Mouse (Mus musculus) thymus, postnatal 10 days (tissue): ENCODE measurements around the gene Gm20721.
"Not testable (repeated sequence)": the region's sequence is repeated elsewhere in the genome, so short reads cannot be mapped to it uniquely, and the experiment has no call there.

ENCODE experiments used
- DNase-seq, 2 experiments: peaks; one replicate each; pipeline ENCODE4 v3.0.0; 2021; ENCODE audit warnings: low spot score in 2 of 2

Gm20721 gene

DNA sequence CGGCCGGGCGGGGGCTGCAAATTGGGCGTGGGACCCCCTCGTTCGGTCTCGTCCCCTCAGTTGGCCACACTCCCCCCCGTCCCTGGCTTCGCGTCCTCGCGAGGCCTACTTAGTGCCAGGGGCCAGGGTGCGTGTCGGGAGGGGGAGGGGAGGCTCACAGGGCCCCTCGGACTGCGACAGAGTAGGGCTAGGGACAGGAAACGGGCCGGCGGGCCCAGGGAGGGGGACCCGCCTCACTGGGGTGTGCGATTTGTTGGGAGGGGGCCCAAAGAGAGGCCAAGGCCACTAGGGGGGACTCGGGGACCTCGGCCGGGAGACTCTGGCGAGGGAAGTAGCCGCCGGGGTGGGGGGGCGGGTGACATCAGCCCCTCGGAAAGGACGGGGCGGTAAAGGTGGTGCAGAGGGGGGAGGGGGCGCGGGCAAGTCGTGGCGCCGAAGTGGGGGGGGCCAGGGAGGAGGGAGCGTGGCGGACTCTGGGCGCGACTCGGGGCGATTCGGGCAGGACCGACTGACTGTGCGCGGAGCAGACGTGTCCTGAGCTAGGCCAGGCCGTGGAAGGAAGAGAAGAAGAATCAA is 15.8 kb downstream of the Gm20721 start:
- DNase-seq: peak; percentile 64 to 67

DNA sequence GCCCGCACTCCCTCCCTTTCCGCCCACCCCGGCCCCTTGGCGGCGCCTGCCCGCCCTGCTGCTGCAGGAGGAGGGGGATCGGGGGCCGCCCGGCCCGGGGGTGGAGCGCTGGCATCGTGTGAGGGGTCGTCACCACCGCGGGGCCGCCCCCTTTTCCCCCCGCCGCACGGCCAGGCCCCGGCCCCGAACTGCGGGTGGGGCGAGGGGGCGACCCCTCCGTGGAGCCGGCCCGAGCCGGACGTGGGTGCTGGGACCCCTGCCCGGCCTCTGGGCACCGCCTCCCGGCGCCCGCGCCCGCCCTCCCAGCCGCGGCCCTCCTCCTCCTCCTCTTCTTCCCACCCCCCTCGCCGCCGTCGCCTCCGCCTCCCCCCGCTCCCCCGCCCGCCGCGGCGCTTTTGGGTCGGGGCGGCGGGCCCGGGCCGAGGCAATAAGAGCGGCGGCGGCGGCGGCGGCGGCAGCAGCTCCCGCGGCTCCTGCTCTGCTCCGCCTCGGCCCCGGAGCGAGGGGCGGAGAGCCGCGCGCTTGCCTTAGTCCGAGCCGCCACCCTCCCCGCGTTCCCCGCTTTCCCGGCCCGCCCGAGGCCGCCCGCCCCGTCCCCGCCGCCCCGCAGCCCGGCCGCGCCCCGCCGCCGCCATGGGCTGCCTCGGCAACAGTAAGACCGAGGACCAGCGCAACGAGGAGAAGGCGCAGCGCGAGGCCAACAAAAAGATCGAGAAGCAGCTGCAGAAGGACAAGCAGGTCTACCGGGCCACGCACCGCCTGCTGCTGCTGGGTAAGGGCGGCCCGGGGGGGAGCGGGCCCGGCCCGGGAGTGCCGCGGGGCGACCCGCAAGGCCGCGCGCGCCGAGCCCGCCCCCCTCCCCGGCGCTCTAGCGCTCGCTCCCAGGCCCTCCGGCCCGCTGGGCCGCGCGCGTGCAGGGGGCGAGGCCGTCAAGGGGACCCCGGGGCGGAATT is 16.6 kb downstream of the Gm20721 start:
- DNase-seq: peak; percentile 64 to 72

DNA sequence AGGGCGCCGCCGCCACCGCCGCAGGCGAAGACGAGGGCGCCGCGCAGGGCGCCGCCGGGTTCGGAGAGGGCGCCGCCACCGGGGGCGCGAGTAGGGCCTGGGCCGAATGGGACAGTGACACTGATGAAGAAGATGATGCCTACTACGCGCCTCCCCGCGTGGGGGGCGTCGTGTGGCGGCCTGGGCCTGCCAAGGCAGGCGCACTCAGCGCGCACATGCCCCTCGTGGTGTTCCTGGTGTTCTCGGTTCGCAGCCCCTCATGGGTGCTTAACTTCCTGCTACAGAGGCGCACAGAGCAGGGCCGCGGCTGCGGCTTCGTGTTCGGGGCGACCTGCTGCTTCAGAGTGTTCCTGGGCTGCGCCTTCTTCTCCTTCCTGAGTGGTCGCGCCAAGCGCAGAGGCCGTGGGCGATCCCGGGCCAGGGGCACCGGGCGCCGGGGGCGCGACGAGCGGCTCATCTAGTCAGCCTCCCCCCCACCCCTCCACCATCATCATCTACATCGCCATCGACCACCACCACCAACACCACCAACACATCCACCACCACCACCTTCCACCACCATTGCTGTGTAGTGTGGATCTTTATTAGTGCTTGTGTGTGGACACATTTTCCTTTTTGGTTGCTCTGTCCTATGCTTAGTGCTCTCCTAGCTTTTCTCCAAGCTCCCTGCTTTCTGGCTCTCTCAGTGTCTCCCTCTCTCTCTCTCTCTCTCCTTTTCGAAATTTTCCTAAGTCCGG is 17.4 kb downstream of the Gm20721 start:
- DNase-seq: peak; percentile 39 to 56

DNA sequence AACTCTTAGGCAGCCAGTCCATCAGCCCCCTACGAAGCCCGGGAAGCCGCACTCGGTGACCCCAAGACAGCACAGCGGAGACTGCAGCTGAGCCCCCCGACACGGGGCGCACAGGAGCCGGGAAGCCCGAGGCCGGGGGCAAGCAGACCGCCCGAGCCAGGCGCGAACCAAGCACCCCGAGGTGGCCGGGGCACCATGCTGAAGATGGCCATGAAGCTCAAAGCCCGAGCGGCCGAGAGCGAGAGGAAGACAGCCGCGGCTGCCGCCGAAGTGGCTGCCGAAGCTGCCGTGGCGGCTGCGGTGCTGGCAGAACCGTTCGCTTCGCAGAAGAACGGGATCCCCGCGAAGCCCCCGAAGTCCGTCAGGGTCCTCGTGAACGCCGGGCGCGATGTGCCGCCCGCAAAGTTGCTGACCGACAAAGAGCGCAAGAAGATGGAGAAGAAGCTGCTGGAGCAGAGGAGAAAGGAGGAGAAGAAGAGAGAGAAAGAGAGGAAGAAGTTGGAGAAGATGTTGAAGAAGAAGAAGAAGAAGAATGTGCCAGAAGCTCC is 18.1 kb downstream of the Gm20721 start:
- peak in 1 of 2 experiments; percentile 18 for DNase-seq

DNA sequence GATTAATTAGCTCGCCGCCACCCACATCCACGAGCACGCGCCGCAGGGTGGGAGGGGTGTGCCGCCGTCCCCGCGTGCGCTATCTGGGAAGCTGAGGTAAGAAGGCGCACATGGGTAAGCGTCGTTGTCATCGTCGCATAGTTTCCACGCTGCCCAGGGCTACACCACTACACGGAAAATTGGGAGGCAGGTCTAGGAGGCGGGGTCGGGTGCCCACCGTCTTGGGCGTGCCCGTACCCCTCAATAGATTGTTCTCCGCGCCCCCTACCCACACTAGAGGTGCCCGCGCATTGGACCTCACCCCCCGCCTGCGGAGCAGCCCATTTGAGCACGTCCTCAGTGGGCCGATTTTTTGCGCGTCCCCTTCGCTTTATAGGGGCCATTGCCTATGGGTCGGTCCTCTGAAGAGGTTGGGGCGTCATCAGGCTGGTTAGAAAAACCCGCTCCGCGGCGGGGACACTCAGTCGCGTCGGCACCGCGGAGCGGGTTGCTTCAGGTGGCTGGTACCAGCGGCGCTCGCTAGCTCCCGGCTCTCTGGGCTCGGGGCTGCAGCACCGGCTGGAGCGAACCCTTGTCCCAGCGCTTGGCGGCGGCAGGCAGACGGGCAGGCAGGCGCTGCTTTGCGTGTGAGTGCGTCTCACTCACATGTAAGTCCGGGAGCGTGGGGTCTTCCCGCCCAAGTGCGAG is 19.1 kb downstream of the Gm20721 start:
- peak; percentile 34 to 40 for DNase-seq

- DNase-seq: no peak
Observed at GRCm38 (mm10) chr2:174326481-174326880, 20.0 kb downstream of the Gm20721 start.

- no peak for DNase-seq
Observed at GRCm38 (mm10) chr2:174325989-174326388, 20.5 kb downstream of the Gm20721 start.

- DNase-seq: no peak
Observed at GRCm38 (mm10) chr2:174316661-174317060, 29.9 kb downstream of the Gm20721 start.

DNA sequence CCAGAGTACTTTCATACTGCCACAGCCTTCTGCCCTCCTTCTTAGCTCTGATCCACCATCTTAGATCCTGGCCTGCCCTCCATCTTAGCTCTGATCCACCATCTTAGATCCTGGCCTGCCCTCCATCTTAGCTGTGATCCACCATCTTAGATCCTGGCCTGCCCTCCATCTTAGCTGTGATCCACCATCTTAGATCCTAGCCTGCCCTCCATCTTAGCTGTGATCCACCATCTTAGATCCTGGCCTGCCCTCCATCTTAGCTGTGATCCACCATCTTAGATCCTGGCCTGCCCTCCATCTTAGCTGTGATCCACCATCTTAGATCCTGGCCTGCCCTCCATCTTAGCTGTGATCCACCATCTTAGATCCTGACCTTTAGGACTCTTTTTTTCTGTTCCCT is 31.1 kb downstream of the Gm20721 start:
- DNase-seq: not testable (repeated sequence)

DNA sequence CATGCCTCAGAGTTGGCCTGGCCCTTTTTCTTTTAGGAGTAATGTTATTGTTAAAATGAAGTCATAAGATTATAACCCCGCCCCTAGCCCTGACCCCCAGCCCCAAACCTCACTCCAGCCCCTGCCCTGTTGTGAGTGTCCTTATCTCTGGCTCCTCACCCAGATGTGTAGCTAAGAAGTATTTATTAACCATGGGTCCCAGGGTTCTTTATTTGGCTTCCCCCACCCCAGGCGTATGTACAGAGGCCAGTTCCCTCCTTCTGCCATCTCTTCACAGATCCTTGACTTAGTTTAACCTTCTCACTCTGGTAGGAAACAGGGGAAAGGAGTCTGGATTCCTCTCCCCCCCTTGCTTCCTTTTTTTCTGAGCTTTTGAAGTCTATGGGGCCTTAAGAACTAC is 33.9 kb downstream of the Gm20721 start:
- no peak for DNase-seq

GRCm38 (mm10) chr2:174312118-174312647 is 34.3 kb downstream of the Gm20721 start:
- peak; percentile 58 to 81 for DNase-seq

GRCm38 (mm10) chr2:174311613-174312012 is 34.9 kb downstream of the Gm20721 start:
- no peak for DNase-seq

GRCm38 (mm10) chr2:174310913-174311514 is 35.5 kb downstream of the Gm20721 start:
- peak in 1 of 2 experiments; percentile 48 for DNase-seq

- DNase-seq: no peak
Observed at GRCm38 (mm10) chr2:174307903-174308302, 38.6 kb downstream of the Gm20721 start.

GRCm38 (mm10) chr2:174305646-174306045 is 40.9 kb downstream of the Gm20721 start:
- no peak for DNase-seq

GRCm38 (mm10) chr2:174302526-174302925 is 44.0 kb downstream of the Gm20721 start:
- no peak for DNase-seq

DNA sequence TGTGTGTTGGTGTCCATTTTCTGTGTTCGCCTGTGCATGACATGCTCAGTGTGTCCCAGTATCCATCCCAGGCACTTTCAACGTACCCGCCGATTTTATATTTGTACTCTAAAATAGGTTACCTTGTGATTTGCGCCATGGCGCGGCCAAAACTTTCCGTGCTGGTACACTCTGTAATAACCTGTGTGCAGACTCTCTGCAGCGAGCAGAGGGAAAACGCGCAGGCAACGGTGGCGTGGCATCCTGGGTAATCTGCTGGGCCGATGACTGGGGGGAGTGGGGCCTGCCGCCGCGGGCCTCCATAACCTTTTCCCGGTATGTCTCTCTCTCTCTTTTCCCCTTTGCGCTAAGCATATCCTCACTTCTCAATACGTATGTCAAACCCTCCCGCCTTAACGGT is 45.8 kb downstream of the Gm20721 start:
- DNase-seq: no peak

DNA sequence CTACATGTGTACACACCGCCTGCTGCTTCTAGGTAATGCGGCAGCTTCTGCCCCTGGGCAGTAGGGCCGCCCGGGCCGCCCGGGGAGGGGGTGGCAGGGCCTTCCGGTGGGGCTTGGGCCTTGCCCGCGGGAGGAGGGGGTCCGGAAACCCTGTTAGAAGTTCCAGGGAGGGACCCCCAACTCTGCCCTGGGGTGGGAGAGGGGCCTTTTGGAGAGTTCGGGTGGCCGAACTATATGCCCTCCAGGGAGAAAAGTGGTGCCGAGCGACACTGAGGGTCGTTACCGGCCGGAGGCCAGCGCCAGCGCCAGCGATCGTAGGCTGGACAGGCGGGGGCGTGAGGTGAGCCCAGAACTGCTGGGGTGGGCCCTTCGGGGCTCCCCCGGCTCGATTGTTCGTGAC is 46.3 kb downstream of the Gm20721 start:
- DNase-seq: no peak

- no peak for DNase-seq
Observed at GRCm38 (mm10) chr2:174299771-174300160, 46.7 kb downstream of the Gm20721 start.

- no peak for DNase-seq
Observed at GRCm38 (mm10) chr2:174299091-174299770, 47.3 kb downstream of the Gm20721 start.
